Mouse (Mus musculus): Measurements from ENCODE around the gene Fars2. TPM values are rescaled to one million over a fixed set of nuclear protein-coding genes. Genes with fewer than 3 reads are reported as not detected.
A peak's percentile ranks its signal among the peaks of the same experiment; 100 is the strongest.

The Fars2 gene
- polyA plus RNA-seq, 1 experiment from 2014 or later: 68.1 TPM

GRCm38 (mm10) chr13:36119684-36120083, 2.5 kb downstream of the Fars2 start:
- Histone ChIP-seq H3K9me3 (ENCODE audit: control insufficient read depth, low read length) (no peaks in the 10 kb centered on the region), H3K4me3 (ENCODE audit: control insufficient read depth in 1 of 2, insufficient read depth in 1 of 2, low read depth in 1 of 2, low read length in 2 of 2) (no peak overlapping the region), H3K4me1 (ENCODE audit: control insufficient read depth in 2 of 2, insufficient read depth in 2 of 2, low read length in 2 of 2) (peaks cover 0 to 19% of the 10 kb centered on the region in 2 experiments; a peak in 3 of 4 replicates), H3K27me3 (ENCODE audit: control insufficient read depth, insufficient read depth, low read length) (no peaks in the 10 kb centered on the region), H3K36me3 (ENCODE audit: control insufficient read depth, insufficient read depth, low read length) (no peaks in the 10 kb centered on the region), H3K27ac (replicated peaks in 1 of 2; ENCODE audit: control insufficient read depth in 1 of 2, insufficient read depth in 1 of 2, low read depth in 2 of 2, low read length in 2 of 2) (no peak overlapping the region), H3K4me2 (ENCODE audit: low read length) (no peak overlapping the region), H3K9ac (ENCODE audit: low read length) (no peak overlapping the region)
- no peak for ATAC-seq (ENCODE audit: insufficient number of reproducible peaks, insufficient read depth, low FRiP score, low read depth)
- 86% methylated on average over 4 of the region's 4 CpGs for WGBS

DNA sequence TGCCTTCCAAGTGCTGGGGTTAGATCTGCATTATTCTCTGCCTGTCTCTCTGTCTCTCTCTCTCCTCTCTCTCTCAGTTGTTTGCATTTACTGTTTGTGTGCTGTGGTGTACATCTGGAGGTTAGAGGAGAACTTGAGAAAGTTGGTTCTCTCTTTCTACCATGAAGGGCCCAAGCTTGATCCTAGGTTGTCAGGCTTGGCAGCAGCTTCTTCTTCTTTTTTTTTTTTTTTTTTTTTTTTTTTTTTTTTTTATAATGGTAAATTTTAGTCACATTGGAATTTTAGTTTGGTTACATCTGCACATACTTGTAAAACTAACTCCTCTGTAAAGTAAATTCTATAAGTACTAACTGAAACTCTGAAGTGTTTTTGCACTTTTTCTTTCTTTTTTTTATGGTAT, 3.4 kb downstream of the Fars2 start:
- Histone ChIP-seq H3K4me1 (ENCODE audit: control insufficient read depth in 2 of 2, insufficient read depth in 2 of 2, low read length in 2 of 2) (peaks cover 0 to 19% of the 10 kb centered on the region in 2 experiments; a peak in 3 of 4 replicates), H3K36me3 (ENCODE audit: control insufficient read depth, insufficient read depth, low read length) (no peaks in the 10 kb centered on the region), H3K9me3 (ENCODE audit: control insufficient read depth, low read length) (no peaks in the 10 kb centered on the region), H3K9ac (ENCODE audit: low read length) (no peak overlapping the region), H3K27ac (replicated peaks in 1 of 2; ENCODE audit: control insufficient read depth in 1 of 2, insufficient read depth in 1 of 2, low read depth in 2 of 2, low read length in 2 of 2) (no peak overlapping the region), H3K4me3 (ENCODE audit: control insufficient read depth in 1 of 2, insufficient read depth in 1 of 2, low read depth in 1 of 2, low read length in 2 of 2) (no peak overlapping the region), H3K27me3 (ENCODE audit: control insufficient read depth, insufficient read depth, low read length) (no peaks in the 10 kb centered on the region), H3K4me2 (ENCODE audit: low read length) (no peak overlapping the region)
- ATAC-seq (ENCODE audit: insufficient number of reproducible peaks, insufficient read depth, low FRiP score, low read depth): no peak

- H3K9ac ChIP-seq (ENCODE audit: low read length): no peak overlapping the region
- WGBS: 84% methylated on average over 2 of the region's 2 CpGs
- no peak for ATAC-seq (ENCODE audit: insufficient number of reproducible peaks, insufficient read depth, low FRiP score, low read depth)
Measured at GRCm38 (mm10) chr13:36129360-36130054, 12.3 kb downstream of the Fars2 start.

DNA sequence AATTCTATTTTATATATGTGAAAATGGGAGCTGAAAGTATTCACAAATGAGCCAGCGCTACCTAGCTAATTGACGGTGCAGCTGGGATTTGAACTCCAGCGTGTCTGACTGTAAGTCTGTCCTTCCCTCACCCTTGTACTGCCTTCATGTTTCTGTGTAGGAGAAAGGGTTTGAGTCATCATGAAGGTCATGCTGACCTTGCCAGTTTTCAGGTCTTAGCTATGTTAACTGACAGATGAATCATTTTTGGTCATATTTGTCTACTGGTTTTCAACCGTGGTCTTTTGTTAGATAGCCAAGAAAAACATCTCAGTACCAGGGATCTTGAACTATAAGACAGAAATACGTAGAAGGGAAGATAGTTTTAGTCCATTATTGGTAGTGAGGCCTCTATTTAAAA, 14.2 kb downstream of the Fars2 start:
- WGBS: 88% methylated on average over 5 of the region's 5 CpGs
- Histone ChIP-seq H3K4me2 (ENCODE audit: low read length) (no peak overlapping the region), H3K27ac (replicated peaks in 1 of 2; ENCODE audit: control insufficient read depth in 1 of 2, insufficient read depth in 1 of 2, low read depth in 2 of 2, low read length in 2 of 2) (no peak overlapping the region), H3K36me3 (ENCODE audit: control insufficient read depth, insufficient read depth, low read length) (no peaks in the 10 kb centered on the region), H3K9me3 (ENCODE audit: control insufficient read depth, low read length) (no peaks in the 10 kb centered on the region), H3K4me3 (ENCODE audit: control insufficient read depth in 1 of 2, insufficient read depth in 1 of 2, low read depth in 1 of 2, low read length in 2 of 2) (no peak overlapping the region), H3K4me1 (ENCODE audit: control insufficient read depth in 2 of 2, insufficient read depth in 2 of 2, low read length in 2 of 2) (peaks cover 0 to 6% of the 10 kb centered on the region in 2 experiments; a peak in 1 of 4 replicates), H3K27me3 (ENCODE audit: control insufficient read depth, insufficient read depth, low read length) (no peaks in the 10 kb centered on the region), H3K9ac (ENCODE audit: low read length) (no peak overlapping the region)
- no peak for ATAC-seq (ENCODE audit: insufficient number of reproducible peaks, insufficient read depth, low FRiP score, low read depth)

More at GRCm38 (mm10) chr13:36129360-36130054, 12.3 kb downstream of the Fars2 start:
- H3K9me3 ChIP-seq (ENCODE audit: control insufficient read depth, low read length): no peaks in the 10 kb centered on the region
- H3K27ac ChIP-seq (replicated peaks in 1 of 2; ENCODE audit: control insufficient read depth in 1 of 2, insufficient read depth in 1 of 2, low read depth in 2 of 2, low read length in 2 of 2): no peak overlapping the region
- H3K4me2 ChIP-seq (ENCODE audit: low read length): no peak overlapping the region
- peaks cover 0 to 6% of the 10 kb centered on the region in 2 experiments; a peak in 1 of 4 replicates for H3K4me1 ChIP-seq (ENCODE audit: control insufficient read depth in 2 of 2, insufficient read depth in 2 of 2, low read length in 2 of 2)
- H3K4me3 ChIP-seq (ENCODE audit: control insufficient read depth in 1 of 2, insufficient read depth in 1 of 2, low read depth in 1 of 2, low read length in 2 of 2): no peak overlapping the region
- H3K27me3 ChIP-seq (ENCODE audit: control insufficient read depth, insufficient read depth, low read length): no peaks in the 10 kb centered on the region
- H3K36me3 ChIP-seq (ENCODE audit: control insufficient read depth, insufficient read depth, low read length): no peaks in the 10 kb centered on the region

GRCm38 (mm10) chr13:36131992-36132649, 14.9 kb downstream of the Fars2 start:
- Histone ChIP-seq H3K4me3 (ENCODE audit: control insufficient read depth in 1 of 2, insufficient read depth in 1 of 2, low read depth in 1 of 2, low read length in 2 of 2) (no peak overlapping the region), H3K9ac (ENCODE audit: low read length) (no peak overlapping the region), H3K4me2 (ENCODE audit: low read length) (no peak overlapping the region), H3K9me3 (ENCODE audit: control insufficient read depth, low read length) (no peaks in the 10 kb centered on the region), H3K27ac (replicated peaks in 1 of 2; ENCODE audit: control insufficient read depth in 1 of 2, insufficient read depth in 1 of 2, low read depth in 2 of 2, low read length in 2 of 2) (no peak overlapping the region), H3K27me3 (ENCODE audit: control insufficient read depth, insufficient read depth, low read length) (no peaks in the 10 kb centered on the region), H3K4me1 (ENCODE audit: control insufficient read depth in 2 of 2, insufficient read depth in 2 of 2, low read length in 2 of 2) (peaks cover 0 to 6% of the 10 kb centered on the region in 2 experiments; a peak in 1 of 4 replicates), H3K36me3 (ENCODE audit: control insufficient read depth, insufficient read depth, low read length) (no peaks in the 10 kb centered on the region)
- ATAC-seq (ENCODE audit: insufficient number of reproducible peaks, insufficient read depth, low FRiP score, low read depth): no peak
- WGBS: 82% methylated on average over 5 of the region's 5 CpGs

GRCm38 (mm10) chr13:36139703-36140102, 22.5 kb downstream of the Fars2 start:
- H3K27ac ChIP-seq (replicated peaks in 1 of 2; ENCODE audit: control insufficient read depth in 1 of 2, insufficient read depth in 1 of 2, low read depth in 2 of 2, low read length in 2 of 2): peak overlapping the region; percentile 35 to 57; a peak in 1 of 4 replicates
- 68% methylated on average over 5 of the region's 5 CpGs for WGBS

GRCm38 (mm10) chr13:36140247-36141016, 23.2 kb downstream of the Fars2 start:
- no peak for ATAC-seq (ENCODE audit: insufficient number of reproducible peaks, insufficient read depth, low FRiP score, low read depth)
- Histone ChIP-seq H3K4me3 (ENCODE audit: control insufficient read depth in 1 of 2, insufficient read depth in 1 of 2, low read depth in 1 of 2, low read length in 2 of 2) (no peak overlapping the region), H3K4me2 (ENCODE audit: low read length) (no peak overlapping the region), H3K27me3 (ENCODE audit: control insufficient read depth, insufficient read depth, low read length) (no peaks in the 10 kb centered on the region), H3K4me1 (ENCODE audit: control insufficient read depth in 2 of 2, insufficient read depth in 2 of 2, low read length in 2 of 2) (peaks cover 6 to 20% of the 10 kb centered on the region in 2 experiments), H3K9ac (ENCODE audit: low read length) (no peak overlapping the region), H3K9me3 (ENCODE audit: control insufficient read depth, low read length) (no peaks in the 10 kb centered on the region), H3K27ac (replicated peaks in 1 of 2; ENCODE audit: control insufficient read depth in 1 of 2, insufficient read depth in 1 of 2, low read depth in 2 of 2, low read length in 2 of 2) (0 out of 4 replicates have a peak overlapping the region, but pooled peaks of 1 of the 2 experiments have one; percentile 14), H3K36me3 (ENCODE audit: control insufficient read depth, insufficient read depth, low read length) (no peaks in the 10 kb centered on the region)
- WGBS: 71% methylated on average over 5 of the region's 5 CpGs

More at GRCm38 (mm10) chr13:36139703-36140102, 22.5 kb downstream of the Fars2 start:
- Histone ChIP-seq H3K9ac (ENCODE audit: low read length) (no peak overlapping the region), H3K4me1 (ENCODE audit: control insufficient read depth in 2 of 2, insufficient read depth in 2 of 2, low read length in 2 of 2) (peaks cover 6 to 20% of the 10 kb centered on the region in 2 experiments), H3K4me3 (ENCODE audit: control insufficient read depth in 1 of 2, insufficient read depth in 1 of 2, low read depth in 1 of 2, low read length in 2 of 2) (no peak overlapping the region), H3K36me3 (ENCODE audit: control insufficient read depth, insufficient read depth, low read length) (no peaks in the 10 kb centered on the region), H3K4me2 (ENCODE audit: low read length) (no peak overlapping the region), H3K9me3 (ENCODE audit: control insufficient read depth, low read length) (no peaks in the 10 kb centered on the region), H3K27me3 (ENCODE audit: control insufficient read depth, insufficient read depth, low read length) (no peaks in the 10 kb centered on the region)
- no peak for ATAC-seq (ENCODE audit: insufficient number of reproducible peaks, insufficient read depth, low FRiP score, low read depth)
